Mouse (Mus musculus) right cerebral cortex, postnatal 4 days (tissue): ENCODE measurements around the gene Gm29133.

Source experiments
- DNase-seq: peaks from one replicate; pipeline ENCODE4 v3.0.0-alpha.2; 2022

Gene Gm29133

DNA sequence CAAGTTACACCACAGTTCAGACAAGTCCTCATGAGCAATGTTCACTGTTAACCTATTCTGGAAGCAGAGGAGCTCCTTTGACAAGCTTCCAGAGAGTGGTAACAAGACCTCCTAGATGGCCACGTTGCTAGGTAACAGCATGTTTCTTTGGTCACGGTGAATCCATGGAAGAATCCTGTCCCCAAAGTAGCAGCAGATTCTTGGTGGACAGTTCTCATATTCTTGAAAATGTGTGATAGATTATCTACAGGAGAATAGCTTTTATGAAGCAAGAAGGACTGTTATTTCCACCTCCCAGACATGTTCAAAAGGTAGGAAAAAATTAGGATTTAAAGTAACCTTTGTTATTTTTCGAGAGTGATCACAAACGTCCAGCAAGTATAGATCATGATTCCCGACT, at the start of gene Gm29133:
Gene Gm29133 (plus strand): TSS at position 301 of the 400 bp plus-strand sequence.
- no peak for DNase-seq

DNA sequence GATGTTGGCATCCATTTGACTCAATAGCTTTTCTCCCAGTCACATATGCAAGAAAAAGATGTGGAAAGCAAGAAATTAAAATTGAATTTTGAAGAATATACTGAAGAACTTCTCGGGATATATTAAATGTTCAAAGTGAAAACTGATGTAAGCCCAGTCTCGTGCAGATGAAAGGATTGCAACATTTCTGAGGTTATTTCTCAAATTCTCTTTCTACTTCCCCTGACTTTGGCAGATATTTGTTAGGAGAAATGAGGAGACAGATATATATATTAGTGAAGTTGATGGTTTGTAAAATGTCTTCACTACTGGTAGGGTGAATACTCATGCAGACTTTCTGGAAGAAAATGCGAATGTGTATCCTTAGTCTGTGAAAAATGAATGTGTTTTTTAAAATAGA, 48.9 kb upstream of the Gm29133 start:
- DNase-seq = no peak

DNA sequence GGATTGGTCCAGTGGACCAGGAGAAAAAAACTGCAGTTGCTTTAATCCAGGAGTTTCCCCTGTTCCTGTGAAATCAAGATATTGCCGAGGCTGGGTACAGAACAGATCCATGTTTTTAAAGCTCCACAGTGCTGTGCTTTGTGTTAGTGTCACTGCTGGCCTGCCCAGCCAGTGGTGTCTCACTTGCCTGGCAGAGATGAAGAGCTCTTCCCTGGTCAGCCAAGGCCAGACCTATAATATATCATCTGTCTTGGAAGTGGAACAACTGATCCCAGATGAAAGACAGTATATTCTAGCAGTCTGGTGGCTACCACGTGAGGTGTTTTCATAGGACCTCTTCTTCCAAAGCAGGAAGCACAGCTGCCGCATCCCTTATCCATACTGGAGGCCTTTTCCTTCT, 46.7 kb upstream of the Gm29133 start:
- no peak for DNase-seq

DNA sequence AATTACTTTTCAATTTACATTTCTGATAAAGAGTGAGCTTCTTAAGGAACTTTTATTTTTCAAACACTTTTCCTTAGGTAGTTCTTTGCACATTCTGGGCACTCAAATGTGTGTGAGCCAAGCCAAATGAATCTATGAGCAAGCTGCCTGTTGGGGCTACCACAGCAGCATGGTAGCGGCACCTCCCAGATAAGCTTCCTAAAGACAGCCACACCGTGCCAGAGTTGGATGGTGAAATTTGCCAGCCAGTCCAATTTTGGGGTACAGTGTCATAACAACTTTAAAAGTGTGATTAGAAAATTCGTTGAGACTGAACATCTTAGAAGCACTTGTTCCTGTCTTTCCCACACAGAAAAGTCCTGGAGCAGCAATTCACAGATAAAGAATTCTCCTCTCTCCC, 41.5 kb upstream of the Gm29133 start:
- DNase-seq = no peak

DNA sequence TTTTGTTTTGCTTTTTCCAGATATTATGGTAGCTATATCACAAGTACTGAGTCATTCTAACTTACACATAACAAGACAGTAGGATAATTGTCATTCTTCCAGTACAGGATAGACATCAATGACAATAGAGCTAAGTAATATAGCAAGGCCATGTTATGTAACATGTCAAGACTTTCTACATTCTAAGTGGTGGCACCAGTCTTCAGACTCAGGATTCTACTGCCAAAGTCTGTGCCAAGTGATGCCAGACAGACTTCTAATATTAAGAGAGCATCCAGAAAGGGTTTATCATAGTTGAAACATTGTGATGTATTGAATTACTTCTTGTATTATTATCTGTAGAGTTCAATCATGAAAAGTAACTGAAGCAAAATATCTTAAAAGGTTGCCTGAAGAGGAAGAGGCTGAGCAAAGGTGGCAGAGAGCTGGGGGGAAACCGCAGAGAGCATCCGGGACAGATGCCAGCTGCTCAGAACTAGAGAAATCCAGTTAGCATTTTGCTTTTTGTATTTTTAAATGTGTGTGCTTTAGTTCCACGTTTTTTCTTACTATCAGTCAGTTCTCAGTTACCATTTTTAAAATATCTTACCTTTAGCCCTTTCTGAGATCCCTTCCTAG, 34.2 kb upstream of the Gm29133 start:
- no peak for DNase-seq

DNA sequence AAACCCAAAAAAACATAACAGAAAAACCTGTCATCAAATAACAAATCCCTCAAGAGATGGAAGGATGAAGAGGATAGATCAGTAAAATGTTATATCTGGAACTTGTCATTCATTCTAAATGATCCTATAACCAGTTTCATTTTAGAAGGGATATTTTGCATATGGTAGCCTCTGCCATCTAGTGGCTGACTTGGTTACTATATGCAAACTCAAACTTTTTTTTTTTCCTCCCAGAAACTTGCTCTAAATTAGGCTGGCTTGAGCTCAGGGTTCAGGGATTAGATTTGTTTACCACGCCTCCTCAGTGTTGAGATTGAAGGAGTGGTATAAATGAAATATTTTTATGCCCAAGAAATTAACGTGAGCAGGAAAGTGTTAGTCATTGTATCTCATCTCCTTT, 27.3 kb upstream of the Gm29133 start:
- no peak for DNase-seq

DNA sequence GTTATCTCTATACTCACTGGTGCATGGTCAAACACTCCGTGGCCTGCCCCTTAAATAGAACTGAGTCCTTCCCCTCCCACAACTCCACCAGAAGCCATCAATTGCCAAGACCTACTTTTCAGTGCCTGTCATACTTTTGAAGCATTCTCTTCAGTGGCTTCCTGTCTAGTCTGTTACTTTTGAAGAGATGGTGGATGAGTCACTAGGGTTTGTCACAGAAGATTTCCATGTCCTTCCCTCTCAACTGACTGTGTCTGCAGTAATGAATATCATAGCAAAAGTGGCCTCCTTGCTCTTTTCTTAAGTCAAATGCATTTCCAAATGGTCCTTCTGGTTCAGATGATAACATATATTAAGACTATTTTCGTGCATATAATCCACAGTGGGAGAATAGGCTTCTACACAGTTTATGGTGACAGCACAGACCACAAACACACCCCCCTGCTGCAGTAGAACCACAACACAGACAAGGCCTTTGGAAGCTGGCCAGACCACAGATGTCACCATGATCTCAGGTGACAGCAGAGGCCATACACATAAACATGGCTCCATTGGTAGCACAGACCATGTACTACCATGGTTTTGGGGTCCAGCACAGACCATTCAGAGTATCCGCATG, 16.9 kb upstream of the Gm29133 start:
- no peak for DNase-seq

DNA sequence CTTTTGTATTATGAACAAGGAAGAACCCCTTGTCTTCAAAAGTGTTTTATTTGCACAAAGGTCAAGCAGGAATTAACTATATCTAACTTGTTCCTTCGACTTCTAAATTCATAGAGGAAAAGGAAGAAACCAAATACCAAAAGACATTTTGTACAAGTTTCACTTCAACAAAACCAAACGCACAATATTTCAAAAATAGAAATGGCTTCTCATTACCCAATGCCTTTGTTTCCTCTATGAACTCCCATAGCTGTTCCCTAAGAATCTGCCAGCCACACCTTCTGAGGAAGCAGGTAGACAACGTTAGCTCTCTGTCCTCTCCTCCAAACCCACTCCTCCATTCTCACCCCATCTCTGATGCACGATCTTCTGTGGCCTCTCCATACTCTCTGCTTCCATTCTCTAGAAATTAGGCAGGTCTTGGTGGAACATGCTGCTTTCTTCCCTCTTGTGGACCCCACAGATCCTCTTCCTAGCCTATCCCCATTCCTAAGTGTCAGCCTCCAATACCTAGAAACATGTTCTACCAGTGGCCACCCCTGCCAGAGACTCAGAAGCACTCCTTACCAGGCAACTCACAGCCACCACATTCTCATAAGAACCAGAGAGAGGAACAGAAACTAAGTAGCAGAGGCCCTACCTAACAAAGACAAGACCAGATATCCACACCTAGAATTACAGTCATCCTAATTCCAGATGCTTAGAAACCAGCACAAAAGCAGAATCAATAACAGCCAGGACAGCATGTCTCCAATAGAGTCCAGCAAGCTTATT, 4.1 kb upstream of the Gm29133 start:
- DNase-seq = no peak

DNA sequence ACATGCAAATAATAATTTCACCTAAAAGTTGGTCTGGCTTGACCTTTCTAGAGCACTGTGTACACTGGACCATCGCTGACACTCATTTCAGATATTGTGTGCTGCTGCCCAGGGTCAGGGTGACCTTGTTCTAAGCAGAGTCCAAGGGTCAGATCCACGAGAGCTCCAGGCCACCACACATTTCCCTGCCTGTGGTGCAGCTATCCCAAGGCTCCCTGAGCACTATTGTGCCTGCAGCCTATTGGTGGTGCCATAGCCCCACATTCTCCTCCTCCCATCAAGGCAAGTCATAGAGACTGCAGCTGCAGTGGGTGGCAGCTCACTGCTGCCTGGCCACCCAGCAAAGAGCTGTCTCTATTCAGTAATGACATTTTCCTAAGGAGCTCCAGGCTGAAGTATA, 2.7 kb upstream of the Gm29133 start:
- no peak for DNase-seq

DNA sequence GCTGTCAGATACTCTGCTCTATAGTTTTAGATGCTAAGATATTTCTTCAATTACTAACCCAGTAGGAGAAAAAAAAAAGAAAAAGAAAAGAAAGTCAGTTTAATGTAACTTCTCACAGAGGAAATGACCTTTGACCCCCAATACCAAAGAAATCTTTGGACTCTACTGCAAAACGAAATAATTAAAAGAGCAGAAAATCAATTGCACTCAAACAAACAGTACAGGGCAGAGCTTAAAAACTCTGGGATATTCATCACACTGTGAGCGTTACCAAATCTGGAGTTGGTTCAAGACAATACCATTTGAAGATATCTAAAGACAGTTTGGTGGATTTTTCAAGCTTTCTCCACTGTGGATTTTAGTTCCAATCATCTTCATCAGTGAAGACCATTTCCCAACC, 15.4 kb downstream of the Gm29133 start:
- DNase-seq = no peak

DNA sequence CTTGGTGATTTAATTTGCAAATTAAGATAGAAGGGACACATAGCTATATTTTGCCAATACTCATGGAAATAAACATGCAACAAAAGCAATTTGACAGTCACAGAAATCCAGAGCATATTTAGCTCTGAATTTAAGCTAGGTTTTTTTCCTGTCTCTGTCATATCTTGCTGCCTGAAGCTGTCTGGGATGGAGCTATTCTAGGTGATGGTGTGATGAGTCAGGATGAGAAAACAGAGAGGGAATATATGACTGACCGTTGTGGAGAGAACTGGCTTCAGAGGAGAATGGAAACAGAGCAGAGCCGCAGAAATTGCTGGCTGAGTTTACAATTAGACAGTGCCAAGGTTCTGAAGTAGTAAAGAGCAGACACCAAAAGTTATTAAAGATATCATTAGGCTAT, 26.3 kb downstream of the Gm29133 start:
- DNase-seq = no peak

DNA sequence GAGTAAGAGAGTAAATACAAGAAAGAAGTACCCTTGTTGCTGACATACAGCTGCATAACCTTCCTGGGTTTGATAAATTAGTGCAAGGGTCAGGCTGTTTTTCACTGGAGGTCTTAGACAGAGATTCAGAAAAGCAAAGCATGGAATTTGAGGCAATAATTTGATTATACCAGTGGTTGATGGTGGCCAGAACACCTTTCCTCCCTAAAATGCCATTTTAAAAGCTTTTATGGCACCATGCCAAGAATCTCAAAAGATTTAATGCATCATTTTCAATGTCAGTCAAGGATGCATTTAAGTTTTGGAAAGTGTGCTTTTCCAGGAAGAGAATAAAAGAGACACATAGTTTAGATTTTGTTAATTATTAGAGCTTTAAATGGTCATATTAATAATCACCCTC, 60.0 kb downstream of the Gm29133 start:
- DNase-seq = no peak

DNA sequence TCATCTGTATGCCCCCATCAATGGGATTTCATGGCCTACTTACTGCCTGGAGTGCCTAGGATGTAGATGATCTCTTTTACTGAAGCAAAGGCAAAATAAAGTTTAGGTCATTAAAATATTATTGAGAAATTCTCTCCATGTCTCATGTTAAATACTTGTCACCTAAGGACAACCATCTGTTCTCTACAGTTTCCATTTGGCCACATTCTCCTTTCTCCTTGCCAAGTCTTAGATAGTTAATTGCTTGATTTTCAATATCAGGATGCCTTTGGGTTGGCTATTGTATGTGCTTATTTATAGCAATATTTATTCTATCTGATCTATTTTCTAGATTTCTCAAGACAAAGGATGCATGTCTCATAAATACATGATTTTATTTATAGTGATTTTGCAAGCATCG, 75.9 kb downstream of the Gm29133 start:
- no peak for DNase-seq

DNA sequence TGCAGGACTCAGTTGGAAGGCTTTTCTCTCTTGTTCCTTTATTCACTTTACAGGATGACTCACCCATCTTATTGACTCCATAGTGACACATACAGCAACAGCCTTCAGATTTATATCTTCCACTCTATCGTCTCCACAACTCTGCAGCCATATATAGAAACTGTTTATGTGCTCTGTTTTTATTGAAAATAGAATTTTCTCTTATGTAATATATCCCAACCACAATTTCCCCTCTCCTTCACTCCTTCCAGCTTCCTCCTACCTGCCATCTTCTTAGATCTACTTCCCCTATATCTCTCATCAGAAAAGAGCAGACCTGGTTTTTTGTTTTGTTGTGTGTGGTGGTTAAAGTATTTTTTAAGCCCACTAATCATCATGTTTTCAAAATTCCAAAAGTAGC, 76.5 kb downstream of the Gm29133 start:
- no peak for DNase-seq

DNA sequence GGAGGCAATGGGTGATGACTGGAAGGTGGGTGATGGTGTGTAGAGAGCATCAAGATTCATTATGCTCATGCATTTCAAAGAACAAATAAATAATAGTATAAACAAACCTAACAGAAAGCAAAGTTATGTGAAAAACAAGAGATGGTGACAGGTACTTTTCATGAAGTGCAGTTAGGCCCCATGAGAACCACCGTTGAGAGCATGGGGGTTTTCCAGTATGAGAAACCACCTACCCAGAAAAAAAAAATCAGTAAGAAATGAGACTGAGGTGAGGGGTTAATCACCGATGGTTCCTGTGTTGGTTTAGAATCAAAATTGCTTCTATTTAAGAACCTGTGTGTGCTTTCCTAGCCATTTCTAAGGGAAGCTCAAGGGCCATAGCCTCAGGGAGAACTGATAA, 86.8 kb downstream of the Gm29133 start:
- DNase-seq = no peak

DNA sequence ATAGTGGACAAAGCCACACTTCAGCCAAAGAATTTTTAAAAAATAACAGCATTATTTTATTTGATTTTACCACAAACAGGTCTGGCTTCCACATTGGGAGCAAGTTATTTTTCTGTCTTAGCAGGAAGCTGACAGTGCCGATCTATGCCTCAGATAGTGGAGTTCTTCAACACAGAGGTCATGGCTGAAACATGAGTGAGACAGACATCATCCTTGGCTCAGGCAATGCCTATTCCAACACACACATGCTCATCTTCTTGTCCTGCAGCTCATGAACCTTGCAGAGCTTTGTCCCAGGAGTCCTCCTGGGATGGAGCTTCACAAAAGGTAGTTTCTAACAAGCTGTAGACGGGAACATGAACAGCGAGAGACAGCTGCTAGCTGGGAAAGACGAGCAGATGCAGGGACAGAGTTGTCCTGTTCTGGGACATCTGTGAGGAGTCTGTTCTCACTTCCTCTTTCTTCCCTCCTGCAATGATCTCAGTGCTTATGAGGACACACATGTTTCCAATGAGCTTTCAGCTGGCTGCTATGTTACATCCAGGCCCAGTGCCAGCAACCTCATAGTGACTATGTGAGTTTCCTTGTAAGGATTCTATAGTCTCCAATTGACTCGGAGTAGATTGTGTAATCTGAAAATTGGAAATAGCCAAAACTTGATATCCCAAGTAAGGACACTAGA, 87.4 kb downstream of the Gm29133 start:
- peak; percentile 16 for DNase-seq
